Mouse (Mus musculus) forebrain, embryonic 14.5 days (tissue): ENCODE measurements around the gene Hoxa7. TPM values are rescaled to one million over a fixed set of nuclear protein-coding genes. Genes with fewer than 3 reads are reported as not detected.

ENCODE experiments used
- ATAC-seq: fragments of 200-750 bp; cut with Nextera tagmentation; 2 replicates; pipeline ENCODE4 v1.8.0; 2017; ENCODE audit warnings: mild to moderate bottlenecking, moderate library complexity
- DNase-seq: peaks from one replicate; pipeline ENCODE4 v3.0.0-alpha.2; 2015; ENCODE audit warnings: low spot score
- H3K27ac ChIP-seq: fragments of 300-500 bp; sonication (generic); 2 replicates; pipeline ENCODE4 v1.5.1; 2014; ENCODE audit warnings: low read depth, mild to moderate bottlenecking, control low read depth, low read length, moderate library complexity
- H3K27me3 ChIP-seq: fragments of 300-500 bp; sonication (generic); replicated peaks from 2 replicates; pipeline ENCODE4 v1.6.1; 2014; ENCODE audit warnings: low read length, control low read depth, mixed read lengths; ENCODE audit not compliant: control insufficient read depth, insufficient read depth
- H3K36me3 ChIP-seq: fragments of 300-500 bp; sonication (generic); 2 replicates; pipeline ENCODE4 v1.6.1; 2014; ENCODE audit warnings: low read length, control low read depth; ENCODE audit not compliant: control insufficient read depth, insufficient read depth
- H3K4me1 ChIP-seq: fragments of 300-500 bp; sonication (generic); 2 replicates; pipeline ENCODE4 v1.6.1; 2014; ENCODE audit warnings: antibody characterized with exemption, low read length, control low read depth; ENCODE audit not compliant: control insufficient read depth, insufficient read depth
- H3K4me2 ChIP-seq: fragments of 300-500 bp; sonication (generic); 2 replicates; pipeline ENCODE4 v1.6.1; 2014; ENCODE audit warnings: mild to moderate bottlenecking, control low read depth, low read length
- H3K4me3 ChIP-seq: fragments of 300-500 bp; sonication (generic); 2 replicates; pipeline ENCODE4 v1.5.1; 2014; ENCODE audit warnings: low read depth, low read length, control low read depth
- H3K9ac ChIP-seq: fragments of 300-500 bp; sonication (generic); 2 replicates; pipeline ENCODE4 v1.6.1; 2014; ENCODE audit warnings: mild to moderate bottlenecking, low read length, control low read depth, moderate library complexity
- H3K9me3 ChIP-seq: fragments of 300-500 bp; sonication (generic); replicated peaks from 2 replicates; pipeline ENCODE4 v1.6.1; 2016; ENCODE audit warnings: low read length, control low read depth, mixed read lengths; ENCODE audit not compliant: control insufficient read depth
- WGBS: fragments of 180-500 bp; shearing (Covaris S2); extraction: QIAGEN DNeasy Blood & Tissue Kit; methylation state at CpG from one replicate; pipeline ENCODE4 v1.1.7; 2014; 5-methylcytosine and 5-hydroxymethylcytosine counted together
- polyA plus RNA-seq: library from polyadenylated mRNA; unstranded; fragments of >200 nt; fragmentation: Nextera tagmentation; extraction: Ambion mirVana; gene quantifications from 2 replicates; pipeline ENCODE4 v1.2.1, GENCODE M21; 2014

Gene Hoxa7
- polyA plus RNA-seq, 1 experiment from 2014 or later = not detected

DNA sequence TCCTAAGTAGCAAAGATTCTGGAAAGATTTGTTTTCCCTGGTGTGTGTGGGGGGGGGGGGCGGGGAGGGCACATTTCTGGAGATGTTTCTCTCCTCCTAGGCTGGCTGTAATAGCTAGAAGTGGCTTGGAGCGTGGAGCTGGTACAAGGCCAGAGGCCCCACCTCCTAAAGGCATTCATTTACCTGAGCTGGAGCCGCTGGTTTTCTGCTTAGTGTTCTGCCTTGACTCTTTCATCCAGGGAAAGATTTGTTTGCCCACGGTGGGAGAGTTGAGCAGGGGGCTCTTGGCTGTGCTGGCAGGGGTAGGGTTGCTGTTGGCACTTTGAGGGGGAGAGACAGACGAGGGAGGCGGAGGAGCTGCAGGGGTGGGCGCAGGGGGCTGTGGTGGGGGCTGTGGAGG is 49.7 kb downstream of the Hoxa7 start:
- no peak for DNase-seq
- H3K36me3 ChIP-seq = no peaks in the 10 kb centered on the region
- H3K9ac ChIP-seq = no peak overlapping the region
- WGBS = 1% methylated on average over 7 of the region's 7 CpGs
- no peak for ATAC-seq
- H3K4me2 ChIP-seq = no peak overlapping the region
- H3K27me3 ChIP-seq = peaks cover 96% of the 10 kb centered on the region
- no peaks in the 10 kb centered on the region for H3K4me1 ChIP-seq
- H3K27ac ChIP-seq = no peak overlapping the region
- H3K9me3 ChIP-seq = no peaks in the 10 kb centered on the region
- no peak overlapping the region for H3K4me3 ChIP-seq

DNA sequence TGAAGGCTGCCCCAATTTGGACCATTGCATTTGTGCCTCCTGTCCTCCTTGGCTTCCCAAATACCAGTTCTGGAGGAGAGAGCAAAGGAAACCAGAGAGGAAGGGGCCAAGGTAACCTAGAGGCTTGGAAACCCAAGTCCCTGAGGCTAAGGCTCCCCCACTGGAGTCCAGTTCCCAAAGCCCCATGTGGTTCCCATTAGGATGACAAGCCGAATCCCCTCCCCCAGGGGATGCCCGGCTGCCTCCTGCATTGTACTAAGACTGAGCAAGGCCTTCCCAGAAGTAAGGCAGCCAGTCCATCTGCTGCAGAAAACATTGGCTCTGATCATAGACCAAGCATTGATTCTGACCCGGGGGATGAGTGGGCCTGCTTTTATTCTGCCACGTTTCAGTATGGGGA is 50.3 kb downstream of the Hoxa7 start:
- H3K36me3 ChIP-seq = no peaks in the 10 kb centered on the region
- no peak overlapping the region for H3K9ac ChIP-seq
- DNase-seq = no peak
- peaks cover 96% of the 10 kb centered on the region for H3K27me3 ChIP-seq
- no peak overlapping the region for H3K27ac ChIP-seq
- H3K4me3 ChIP-seq = no peak overlapping the region
- no peak for ATAC-seq
- 0% methylated on average over 4 of the region's 4 CpGs for WGBS
- H3K4me2 ChIP-seq = no peak overlapping the region
- no peaks in the 10 kb centered on the region for H3K9me3 ChIP-seq
- no peaks in the 10 kb centered on the region for H3K4me1 ChIP-seq

DNA sequence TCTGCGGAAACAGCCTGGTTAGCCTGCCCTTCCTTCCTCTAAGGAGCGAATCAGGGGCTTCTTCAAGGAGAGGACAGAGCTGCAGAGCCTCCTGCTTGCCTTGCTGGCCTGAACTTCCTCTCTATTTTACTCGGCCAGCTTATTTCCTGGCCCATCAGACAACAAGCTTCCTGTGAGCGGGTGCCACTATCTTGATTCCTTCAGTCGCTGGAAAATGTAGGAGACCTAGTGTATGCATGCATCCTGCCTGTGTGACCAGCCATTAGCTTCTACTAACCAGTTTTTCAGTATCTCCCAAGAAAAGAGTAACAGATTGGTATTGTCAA is 50.8 kb downstream of the Hoxa7 start:
- no peak overlapping the region for H3K27ac ChIP-seq
- no peaks in the 10 kb centered on the region for H3K9me3 ChIP-seq
- H3K4me2 ChIP-seq = no peak overlapping the region
- H3K36me3 ChIP-seq = no peaks in the 10 kb centered on the region
- ATAC-seq (no peak), DNase-seq (no peak)
- H3K9ac ChIP-seq = no peak overlapping the region
- WGBS = 2% methylated on average over 5 of the region's 5 CpGs
- H3K27me3 ChIP-seq = peaks cover 96% of the 10 kb centered on the region
- no peaks in the 10 kb centered on the region for H3K4me1 ChIP-seq
- H3K4me3 ChIP-seq = no peak overlapping the region

DNA sequence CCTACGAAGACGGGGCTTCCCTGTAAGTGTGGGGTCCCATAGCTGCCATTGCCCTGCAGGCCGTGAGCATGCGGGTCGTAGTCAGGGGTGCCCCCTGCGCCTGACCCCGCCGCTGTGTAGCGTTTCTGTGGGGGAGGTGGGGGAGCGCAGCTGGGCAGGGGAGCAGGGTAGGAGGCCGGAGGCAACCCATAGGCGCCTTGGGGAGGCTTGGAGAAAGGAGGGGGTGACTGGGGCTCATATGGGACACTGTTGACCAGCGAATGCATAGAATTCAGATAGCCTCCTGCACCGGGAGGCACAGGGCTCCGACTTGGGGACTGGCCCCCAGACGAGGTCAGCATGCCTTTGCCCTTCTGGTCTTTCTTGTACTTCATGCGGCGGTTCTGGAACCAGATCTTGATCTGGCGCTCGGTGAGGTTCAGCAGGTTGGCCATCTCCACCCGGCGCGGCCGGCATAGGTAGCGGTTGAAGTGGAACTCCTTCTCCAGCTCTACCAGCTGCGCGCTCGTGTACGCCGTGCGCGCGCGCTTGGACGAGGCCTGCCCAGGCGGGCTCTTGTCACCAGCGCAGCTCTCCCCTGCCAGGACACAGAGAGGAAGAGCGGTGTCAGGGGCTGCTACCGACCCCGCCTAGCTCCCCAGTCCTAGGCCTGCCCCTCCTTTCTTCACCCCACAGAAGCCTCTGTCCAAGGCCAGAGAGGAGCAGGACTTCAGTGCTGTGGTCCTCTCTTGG is 51.3 kb downstream of the Hoxa7 start:
- Histone ChIP-seq H3K27me3 (peaks cover 96% of the 10 kb centered on the region), H3K4me1 (no peaks in the 10 kb centered on the region), H3K4me2 (no peak overlapping the region), H3K9me3 (no peaks in the 10 kb centered on the region), H3K4me3 (no peak overlapping the region), H3K9ac (no peak overlapping the region), H3K27ac (no peak overlapping the region), H3K36me3 (no peaks in the 10 kb centered on the region)
- no peak for ATAC-seq
- no peak for DNase-seq
- under 1% methylated on average over 40 of the region's 40 CpGs for WGBS

DNA sequence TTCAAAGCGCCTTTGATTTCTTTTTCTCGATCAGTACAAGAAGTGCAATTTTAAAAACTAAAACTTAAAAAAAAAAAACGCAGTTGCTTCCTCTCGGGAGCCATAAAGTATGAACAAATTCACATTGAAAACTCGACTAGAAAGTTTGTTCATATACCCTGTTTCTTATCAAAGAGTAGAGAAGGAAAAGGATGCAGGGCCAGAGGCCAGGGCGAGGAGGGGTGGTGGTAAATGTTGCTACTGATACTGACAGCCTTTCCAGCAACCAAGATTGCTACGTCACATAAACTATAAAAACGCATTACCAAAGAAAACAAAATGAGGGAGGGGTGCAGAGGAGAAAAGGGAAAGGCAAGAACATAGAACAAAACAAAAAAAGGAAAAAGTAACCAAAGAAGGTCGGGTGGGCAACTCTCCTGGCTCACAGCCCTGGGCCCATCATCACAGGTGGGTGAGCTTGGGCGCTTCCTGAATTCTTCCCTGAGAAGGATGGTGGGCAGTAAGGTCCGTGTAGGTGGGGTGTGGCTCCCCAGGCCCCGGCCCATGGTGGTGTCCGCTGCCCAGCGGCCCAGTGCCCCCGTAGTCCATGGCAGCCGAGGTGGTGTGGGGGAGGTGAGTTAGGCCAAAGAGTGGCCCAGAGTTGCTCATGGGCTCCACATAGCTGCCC is 52.0 kb downstream of the Hoxa7 start:
- no peak overlapping the region for H3K4me3 ChIP-seq
- ATAC-seq = no peak
- no peaks in the 10 kb centered on the region for H3K9me3 ChIP-seq
- no peak overlapping the region for H3K9ac ChIP-seq
- no peaks in the 10 kb centered on the region for H3K36me3 ChIP-seq
- WGBS = 3% methylated on average over 16 of the region's 16 CpGs
- no peaks in the 10 kb centered on the region for H3K4me1 ChIP-seq
- no peak for DNase-seq
- no peak overlapping the region for H3K4me2 ChIP-seq
- H3K27ac ChIP-seq = no peak overlapping the region
- peaks cover 96% of the 10 kb centered on the region for H3K27me3 ChIP-seq

DNA sequence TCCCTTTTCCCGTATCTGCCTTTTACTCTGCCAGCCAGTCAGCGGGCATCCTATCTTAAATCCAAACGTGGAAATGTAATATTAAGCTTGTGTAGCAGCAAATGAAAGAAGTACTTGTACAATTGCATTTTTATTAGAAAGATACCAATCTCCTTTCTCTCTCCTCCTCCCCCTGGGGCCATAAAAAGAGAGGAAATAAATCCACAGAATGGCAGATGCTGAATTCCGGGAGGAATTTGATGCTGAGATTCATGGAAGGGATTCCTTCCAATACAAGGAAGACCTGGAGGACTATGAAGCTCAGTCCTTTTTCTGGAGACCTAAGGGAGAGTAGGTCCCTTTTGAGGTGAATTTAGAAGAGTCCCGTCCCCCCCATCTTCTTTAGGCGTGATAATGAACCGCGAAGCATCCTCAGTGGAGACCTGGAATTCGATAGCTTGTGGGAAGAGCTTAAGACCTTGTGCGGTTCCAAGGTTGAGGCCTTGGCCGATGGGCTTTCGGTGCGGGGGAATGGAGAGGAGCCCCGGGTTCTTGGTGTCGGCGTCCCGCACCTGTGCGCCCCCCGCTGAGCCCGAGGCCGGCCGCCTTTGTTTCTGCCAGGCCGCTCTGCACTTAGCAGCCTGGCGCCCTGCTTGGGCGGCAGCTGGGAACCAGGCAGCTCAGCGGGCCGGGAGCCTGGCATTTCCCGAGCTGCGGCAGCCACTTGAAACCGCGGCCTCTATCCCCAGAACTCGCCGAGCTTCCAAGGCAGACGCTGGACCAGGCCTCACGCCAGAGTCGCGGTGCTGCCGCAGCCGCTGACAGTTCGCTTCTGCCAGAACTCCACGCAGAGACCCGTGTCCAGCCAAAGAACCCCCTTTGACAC is 53.2 kb downstream of the Hoxa7 start:
- no peak overlapping the region for H3K4me3 ChIP-seq

DNA sequence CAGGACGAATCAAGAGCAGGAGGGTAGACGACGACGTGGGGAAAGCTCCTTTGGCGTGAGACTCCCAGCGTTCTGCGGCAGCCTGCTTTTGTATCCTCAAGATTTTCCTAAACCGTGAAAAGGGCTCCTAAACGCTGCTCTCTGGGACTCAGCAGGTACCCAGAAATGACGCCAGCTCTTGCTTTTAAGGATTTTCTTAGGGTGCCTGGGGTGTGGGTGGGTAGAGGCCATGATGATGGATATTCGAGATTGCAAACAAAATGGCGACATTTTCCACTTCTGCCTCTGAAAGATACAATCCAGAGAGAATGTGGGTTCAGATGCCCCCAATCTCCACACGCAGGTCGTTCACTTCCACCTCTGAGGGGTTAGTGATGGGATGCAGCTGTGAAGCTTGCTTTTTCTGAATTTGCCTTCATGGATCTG is 53.9 kb downstream of the Hoxa7 start:
- DNase-seq (no peak), ATAC-seq (no peak)
- H3K27ac ChIP-seq = no peak overlapping the region
- H3K9ac ChIP-seq = no peak overlapping the region
- H3K4me3 ChIP-seq = no peak overlapping the region
- under 1% methylated on average over 14 of the region's 14 CpGs for WGBS
- no peaks in the 10 kb centered on the region for H3K4me1 ChIP-seq
- peaks cover 96% of the 10 kb centered on the region for H3K27me3 ChIP-seq
- no peak overlapping the region for H3K4me2 ChIP-seq
- no peaks in the 10 kb centered on the region for H3K9me3 ChIP-seq
- H3K36me3 ChIP-seq = no peaks in the 10 kb centered on the region

More for the DNA sequence above, 53.2 kb downstream of the Hoxa7 start:
- WGBS = 1% methylated on average over 42 of the region's 42 CpGs
- Histone ChIP-seq H3K9ac (no peak overlapping the region), H3K9me3 (no peaks in the 10 kb centered on the region), H3K4me2 (no peak overlapping the region), H3K27ac (no peak overlapping the region), H3K27me3 (peaks cover 96% of the 10 kb centered on the region), H3K36me3 (no peaks in the 10 kb centered on the region), H3K4me1 (no peaks in the 10 kb centered on the region)
- peak; percentile 49 for DNase-seq
- ATAC-seq = no peak

DNA sequence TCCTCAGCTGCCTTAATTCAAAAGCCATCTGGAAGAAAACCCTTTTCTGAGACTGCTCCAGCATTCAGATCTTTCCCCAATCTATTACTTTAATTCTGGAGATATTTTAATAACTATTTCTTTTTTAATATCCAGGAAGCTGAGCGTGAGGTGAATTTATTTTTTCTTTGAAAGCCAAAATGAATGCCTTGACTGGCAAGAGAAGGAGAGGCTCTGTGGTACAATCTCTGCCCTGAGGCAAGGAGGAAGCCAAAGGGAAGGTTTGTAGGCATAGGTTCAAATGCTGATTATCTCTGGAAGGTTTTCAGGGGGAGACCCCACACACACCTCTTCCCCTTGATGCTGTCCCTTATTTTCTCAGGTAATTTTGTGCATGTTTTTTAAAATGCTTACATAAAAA is 54.5 kb downstream of the Hoxa7 start:
- H3K36me3 ChIP-seq = no peaks in the 10 kb centered on the region
- WGBS = 3% methylated on average over 1 of the region's 1 CpGs
- no peak overlapping the region for H3K4me2 ChIP-seq
- no peak overlapping the region for H3K4me3 ChIP-seq
- H3K27me3 ChIP-seq = peaks cover 95% of the 10 kb centered on the region
- no peak overlapping the region for H3K9ac ChIP-seq
- H3K9me3 ChIP-seq = no peaks in the 10 kb centered on the region
- no peak for DNase-seq
- no peak overlapping the region for H3K27ac ChIP-seq
- ATAC-seq = no peak
- H3K4me1 ChIP-seq = no peaks in the 10 kb centered on the region
